ENCODE assay signal across 27 mouse cellular contexts in genomic region chr9:60988113-60988512, GRCm38 (mm10).
"Had no signal": no experiment of that assay in that cellular context is flagged by ENCODE, and none has a peak within 500 bp of the region (broad histone marks: within the 10 kb centered on the region; RNA-seq: fewer than 3 reads in every experiment).

No protein-coding gene starts in this region.

- H3K4me1 ChIP-seq: hindbrain, embryonic 13.5 days; liver, embryonic 12.5 days had no signal

- DNase-seq: gastrocnemius, postnatal 14 days; gastrocnemius, postnatal 36 days; heart, adult 11 months; heart, adult 2 months; heart, postnatal 14 days; heart, postnatal 36 days; kidney, adult 11 months; kidney, adult 2 months; kidney, adult 9 months; kidney, postnatal 14 days; kidney, postnatal 36 days; layer of hippocampus, adult 9-11 months; layer of hippocampus, postnatal 36 days; left cerebral cortex, postnatal 4 days had no signal

- H3K4me3 ChIP-seq: heart, adult 2 months; heart, embryonic 13.5 days; heart, embryonic 15.5 days; hindbrain, embryonic 13.5 days; hindbrain, embryonic 15.5 days; kidney, embryonic 15.5 days; limb, embryonic 13.5 days; limb, embryonic 15.5 days; liver, embryonic 12.5 days had no signal

- H3K4me2 ChIP-seq: heart, embryonic 11.5 days; heart, embryonic 13.5 days; heart, embryonic 15.5 days; hindbrain, embryonic 13.5 days; hindbrain, embryonic 15.5 days; kidney, embryonic 15.5 days; limb, embryonic 13.5 days; limb, embryonic 15.5 days; liver, embryonic 12.5 days had no signal

- H3K27me3 ChIP-seq: hindbrain, embryonic 15.5 days; kidney, embryonic 15.5 days; liver, embryonic 12.5 days had no signal

- H3K36me3 ChIP-seq: heart, embryonic 13.5 days; heart, embryonic 15.5 days; hindbrain, embryonic 13.5 days; hindbrain, embryonic 15.5 days; kidney, embryonic 15.5 days; limb, embryonic 13.5 days; limb, embryonic 15.5 days; liver, embryonic 12.5 days had no signal

- H3K9ac ChIP-seq: heart, embryonic 13.5 days; heart, embryonic 15.5 days; hindbrain, embryonic 13.5 days; hindbrain, embryonic 15.5 days; kidney, embryonic 15.5 days; limb, embryonic 13.5 days; limb, embryonic 15.5 days; liver, embryonic 12.5 days; liver, embryonic 14.5 days had no signal

- ATAC-seq: hindbrain, postnatal 0 days; intestine, embryonic 16.5 days; liver, embryonic 12.5 days had no signal

- H3K27ac ChIP-seq: heart, adult 2 months; heart, embryonic 13.5 days; heart, embryonic 15.5 days; hindbrain, embryonic 13.5 days; hindbrain, embryonic 15.5 days; hindbrain, postnatal 0 days; kidney, embryonic 15.5 days; kidney, postnatal 0 days; limb, embryonic 13.5 days; limb, embryonic 15.5 days; liver, embryonic 12.5 days; liver, embryonic 14.5 days had no signal

- H3K9me3 ChIP-seq: heart, embryonic 13.5 days; heart, embryonic 15.5 days; hindbrain, embryonic 13.5 days; hindbrain, embryonic 15.5 days; kidney, embryonic 15.5 days; limb, embryonic 13.5 days; limb, embryonic 15.5 days; liver, embryonic 12.5 days had no signal
